Mouse (Mus musculus) myocyte (in vitro differentiated cells): ENCODE results near the gene Lins1.

Experiments used
- E2F4 ChIP-seq: IDR thresholded peaks from one replicate; pipeline ENCODE4 v1.6.1; 2011; ENCODE audit warnings: mild to moderate bottlenecking, control low read depth, moderate library complexity; ENCODE audit not compliant: insufficient read depth
- MAX ChIP-seq: IDR thresholded peaks from one replicate; pipeline ENCODE4 v1.6.1; 2011; ENCODE audit warnings: low read depth, mild to moderate bottlenecking, control low read depth
- MYOG ChIP-seq, 3 experiments: IDR thresholded peaks; one replicate each; pipeline ENCODE4 v1.6.1; 2011; ENCODE audit warnings: control low read depth in 2 of 3, low read depth in 2 of 3, mild to moderate bottlenecking in 2 of 3; ENCODE audit not compliant: insufficient read length in 2 of 3, control insufficient read depth in 1 of 3, insufficient read depth in 1 of 3
- POLR2A ChIP-seq: IDR thresholded peaks from one replicate; pipeline ENCODE4 v1.6.1; 2011; ENCODE audit warnings: low read depth, mild to moderate bottlenecking, control low read depth, moderate library complexity; ENCODE audit not compliant: insufficient read length
- POLR2AphosphoS2 ChIP-seq: IDR thresholded peaks from one replicate; pipeline ENCODE4 v1.6.1; 2011; ENCODE audit warnings: low read depth, control low read depth; ENCODE audit not compliant: insufficient read length
- TCF12 ChIP-seq: IDR thresholded peaks from one replicate; pipeline ENCODE4 v1.6.1; 2011; ENCODE audit warnings: mild to moderate bottlenecking, control low read depth; ENCODE audit not compliant: poor library complexity, insufficient read depth, severe bottlenecking
- USF1 ChIP-seq: IDR thresholded peaks from one replicate; pipeline ENCODE4 v1.6.1; 2011; ENCODE audit warnings: low read depth, mild to moderate bottlenecking, control low read depth, moderate library complexity

- TF ChIP-seq POLR2A (no peak), POLR2AphosphoS2 (no peak), TCF12 (no peak), MYOG (IDR thresholded peaks at IDR 0.05; ENCODE audit: control insufficient read depth in 1 of 3, insufficient read depth in 1 of 3, insufficient read length in 2 of 3, low read depth in 2 of 3) (no peak), E2F4 (no peak), MAX (no peak), USF1 (no peak)
These were observed 47.7 kb downstream of the Lins1 start for GRCm38 (mm10) chr7:66737418-66737817.
